19 mouse cellular contexts compared by ENCODE assay signal in genomic region chr2:65956727-65957126, GRCm38 (mm10).
DNase-seq lines count a peak whose midpoint lies in the region; ATAC-seq and TF ChIP-seq lines count a peak whose summit lies in the region.
"Had no signal": no experiment of that assay in that cellular context is flagged by ENCODE, and none has a peak within 500 bp of the region (broad histone marks: within the 10 kb centered on the region; RNA-seq: fewer than 3 reads in every experiment).

No protein-coding gene starts in this region.

- H3K9ac ChIP-seq in hindbrain, embryonic 15.5 days: no peak overlapping the region
- H3K9ac ChIP-seq in midbrain, embryonic 16.5 days (ENCODE audit: low read depth, low read length): no peak overlapping the region
- H3K9ac ChIP-seq: liver, embryonic 13.5 days; lung, embryonic 15.5 days had no signal

- H3K27me3 ChIP-seq in hindbrain, embryonic 15.5 days: no peaks in the 10 kb centered on the region
- no peaks in the 10 kb centered on the region for H3K27me3 ChIP-seq in midbrain, embryonic 16.5 days (ENCODE audit: control insufficient read depth, insufficient read depth, low read depth, low read length)
- H3K27me3 ChIP-seq: liver, embryonic 13.5 days; lung, embryonic 15.5 days had no signal

- H3K27ac ChIP-seq in hindbrain, embryonic 15.5 days (replicated peaks): peak overlapping the region; percentile 74
- peak overlapping the region; percentile 75 for H3K27ac ChIP-seq in midbrain, embryonic 16.5 days (ENCODE audit: low read length)
- H3K27ac ChIP-seq: liver, embryonic 13.5 days; lung, embryonic 15.5 days had no signal

- no peak for TF ChIP-seq POLR2A in brain, embryonic 14.5 days (IDR thresholded peaks at IDR 0.05; ENCODE audit: borderline replicate concordance, extremely low read depth, insufficient read depth, insufficient read length, poor library complexity, severe bottlenecking)

- H3K36me3 ChIP-seq in hindbrain, embryonic 15.5 days: no peaks in the 10 kb centered on the region
- H3K36me3 ChIP-seq in midbrain, embryonic 16.5 days (ENCODE audit: control insufficient read depth, insufficient read depth, low read length): no peaks in the 10 kb centered on the region
- H3K36me3 ChIP-seq: liver, embryonic 13.5 days; lung, embryonic 15.5 days had no signal

- peaks cover 41% of the 10 kb centered on the region for H3K4me1 ChIP-seq in hindbrain, embryonic 15.5 days (replicated peaks)
- peaks cover 43% of the 10 kb centered on the region for H3K4me1 ChIP-seq in midbrain, embryonic 16.5 days (ENCODE audit: control insufficient read depth, insufficient read depth, low read length)
- H3K4me1 ChIP-seq: liver, embryonic 13.5 days; lung, embryonic 15.5 days had no signal

- peak; percentile 62 for DNase-seq in brain, adult 2 months (ENCODE audit: low read depth, low spot score)
- peak; percentile 94 for DNase-seq in brain, embryonic 14.5 days (ENCODE audit: low read depth)
- no peak for DNase-seq in cerebellum, adult 9-11 months
- DNase-seq in frontal cortex, postnatal 36 days (ENCODE audit: low spot score in 2 of 2): no peak
- DNase-seq in thymus, postnatal 36 days: no peak
- DNase-seq: adrenal gland, postnatal 25 days; cerebellum, adult 8-10 months; gastrocnemius, postnatal 10 days; heart, adult 18-20 months; heart, postnatal 4 days; kidney, adult 18-20 months; kidney, postnatal 36 days; layer of hippocampus, postnatal 36 days; liver, embryonic 13.5 days; right cerebral cortex, postnatal 4 days; thymus, postnatal 25 days had no signal

- H3K4me3 ChIP-seq in hindbrain, embryonic 15.5 days: no peak overlapping the region
- no peak overlapping the region for H3K4me3 ChIP-seq in midbrain, embryonic 16.5 days (ENCODE audit: low read depth, low read length)
- H3K4me3 ChIP-seq: liver, embryonic 13.5 days; lung, embryonic 15.5 days had no signal

- no peak for TF ChIP-seq CTCF in brain, embryonic 14.5 days (IDR thresholded peaks at IDR 0.05; ENCODE audit: borderline replicate concordance, extremely low read depth, insufficient read depth, insufficient read length)

- H3K9me3 ChIP-seq in hindbrain, embryonic 15.5 days: no peaks in the 10 kb centered on the region
- H3K9me3 ChIP-seq in midbrain, embryonic 16.5 days (replicated peaks; ENCODE audit: control insufficient read depth, low read length, poor library complexity, severe bottlenecking): no peaks in the 10 kb centered on the region
- H3K9me3 ChIP-seq: liver, embryonic 13.5 days; lung, embryonic 15.5 days had no signal

- 36% methylated on average over 9 of the region's 9 CpGs for WGBS in hindbrain, embryonic 15.5 days
- 30% methylated on average over 9 of the region's 9 CpGs for WGBS in midbrain, embryonic 16.5 days

- peak; percentile 81 for ATAC-seq in hindbrain, embryonic 15.5 days (ENCODE audit: low FRiP score, low read depth)
- ATAC-seq in midbrain, embryonic 16.5 days: peak; percentile 75

- 0 out of 2 replicates have a peak overlapping the region, but pooled peaks have one; percentile 0 for H3K4me2 ChIP-seq in hindbrain, embryonic 15.5 days
- peak overlapping the region; percentile 26; the same call in 1 of the 2 replicates for H3K4me2 ChIP-seq in midbrain, embryonic 16.5 days (ENCODE audit: low read length)
- H3K4me2 ChIP-seq: liver, embryonic 13.5 days; lung, embryonic 15.5 days had no signal

Comparison
In these comparisons a context has a peak if more than half of its experiments do, and no peak if none do; other contexts are left out.
1. DNase-seq: peak in brain, adult 2 months (single experiment) and brain, embryonic 14.5 days (single experiment); none in cerebellum, adult 9-11 months (single experiment), frontal cortex, postnatal 36 days (0 of 2) and thymus, postnatal 36 days (0 of 2).